Mouse (Mus musculus) stomach, postnatal 0 days (tissue): Measurements from ENCODE around the gene Gpalpp1.

Experiments used
- CTCF ChIP-seq: IDR thresholded peaks from 2 replicates; pipeline ENCODE4 v1.5.1; 2016; ENCODE audit warnings: antibody characterized with exemption, low read depth, mild to moderate bottlenecking, moderate library complexity
- EP300 ChIP-seq: optimal IDR thresholded peaks from 2 replicates; pipeline ENCODE3; 2016; ENCODE audit warnings: antibody characterized with exemption

DNA sequence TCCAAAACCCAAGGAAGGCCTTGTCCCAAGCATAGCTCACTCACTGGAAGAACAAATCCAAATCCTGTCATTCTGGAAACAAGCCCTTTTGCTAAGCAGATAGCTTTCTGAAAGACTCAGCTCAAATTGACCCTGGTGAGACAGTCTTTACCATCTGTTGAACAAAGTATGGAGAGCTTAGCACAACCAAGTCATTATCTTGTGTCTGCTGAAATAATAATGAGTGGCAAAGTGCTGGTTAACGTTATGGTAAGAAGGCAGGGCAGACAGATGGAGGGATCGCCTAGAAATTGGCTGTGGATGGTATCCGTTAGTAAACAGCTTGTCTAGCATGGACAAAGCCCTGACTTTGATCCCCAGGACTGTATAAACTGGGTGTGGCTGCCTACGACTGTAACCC lies 34.8 kb downstream of the Gpalpp1 start:
- TF ChIP-seq CTCF (no peak), EP300 (no peak)
